Mouse (Mus musculus) C2C12 (cell line): ENCODE results near the gene Dop1b. TPM values are rescaled to one million over a fixed set of nuclear protein-coding genes. Genes with fewer than 3 reads are reported as not detected.
"Not testable (repeated sequence)": the region's sequence is repeated elsewhere in the genome, so short reads cannot be mapped to it uniquely, and the experiment has no call there.

Experiments
- H3K27me3 ChIP-seq: one replicate; pipeline ENCODE4 v1.6.1; 2011; ENCODE audit not compliant: control insufficient read depth, insufficient read depth, insufficient read length
- H3K36me3 ChIP-seq: one replicate; pipeline ENCODE4 v1.6.1; 2011; ENCODE audit not compliant: control insufficient read depth, insufficient read depth
- H3K4me3 ChIP-seq: one replicate; pipeline ENCODE4 v1.5.1; 2011; ENCODE audit warnings: mild to moderate bottlenecking, control low read depth; ENCODE audit not compliant: poor library complexity, insufficient read depth, severe bottlenecking
- H3K79me2 ChIP-seq: one replicate; pipeline ENCODE4 v1.6.1; 2011; ENCODE audit not compliant: control insufficient read depth, insufficient read depth
- H3K79me3 ChIP-seq: one replicate; pipeline ENCODE4 v1.6.1; 2011; ENCODE audit warnings: low read depth, control low read depth
- H3ac ChIP-seq: one replicate; pipeline ENCODE3; 2011; ENCODE audit warnings: low read depth; ENCODE audit not compliant: control insufficient read depth, insufficient read length
- CEBPB ChIP-seq: IDR thresholded peaks from one replicate; pipeline ENCODE4 v1.6.1; 2011; ENCODE audit warnings: low read depth, mild to moderate bottlenecking, control low read depth, moderate library complexity
- CTCF ChIP-seq: IDR thresholded peaks from one replicate; pipeline ENCODE4 v1.5.1; 2011; ENCODE audit not compliant: control insufficient read depth, insufficient read depth, insufficient read length
- FOSL1 ChIP-seq: IDR thresholded peaks from one replicate; pipeline ENCODE4 v1.8.0; 2011; ENCODE audit warnings: mild to moderate bottlenecking, low read length; ENCODE audit not compliant: poor library complexity, insufficient read depth, severe bottlenecking
- MAX ChIP-seq: IDR thresholded peaks from one replicate; pipeline ENCODE4 v1.6.1; 2011; ENCODE audit warnings: mild to moderate bottlenecking, control low read depth
- MYOD1 ChIP-seq: IDR thresholded peaks from one replicate; pipeline ENCODE4 v1.6.1; 2011; ENCODE audit warnings: low read depth; ENCODE audit not compliant: control insufficient read depth, insufficient read length
- MYOG ChIP-seq: IDR thresholded peaks from one replicate; pipeline ENCODE4 v1.6.1; 2011; ENCODE audit not compliant: control insufficient read depth, insufficient read length; ENCODE audit errors: extremely low read depth
- USF1 ChIP-seq: IDR thresholded peaks from one replicate; pipeline ENCODE4 v1.6.1; 2011; ENCODE audit warnings: low read depth, mild to moderate bottlenecking, control low read depth, moderate library complexity
- polyA plus RNA-seq: library from polyadenylated mRNA; unstranded; fragments of >200 nt; fragmentation: generic; extraction: Trizol; gene quantifications from one replicate; pipeline ENCODE4 v1.2.1, GENCODE M21; 2012; ENCODE audit warnings: missing spikeins

Gene Dop1b
- polyA plus RNA-seq, 1 experiment, result 3.1 TPM

DNA sequence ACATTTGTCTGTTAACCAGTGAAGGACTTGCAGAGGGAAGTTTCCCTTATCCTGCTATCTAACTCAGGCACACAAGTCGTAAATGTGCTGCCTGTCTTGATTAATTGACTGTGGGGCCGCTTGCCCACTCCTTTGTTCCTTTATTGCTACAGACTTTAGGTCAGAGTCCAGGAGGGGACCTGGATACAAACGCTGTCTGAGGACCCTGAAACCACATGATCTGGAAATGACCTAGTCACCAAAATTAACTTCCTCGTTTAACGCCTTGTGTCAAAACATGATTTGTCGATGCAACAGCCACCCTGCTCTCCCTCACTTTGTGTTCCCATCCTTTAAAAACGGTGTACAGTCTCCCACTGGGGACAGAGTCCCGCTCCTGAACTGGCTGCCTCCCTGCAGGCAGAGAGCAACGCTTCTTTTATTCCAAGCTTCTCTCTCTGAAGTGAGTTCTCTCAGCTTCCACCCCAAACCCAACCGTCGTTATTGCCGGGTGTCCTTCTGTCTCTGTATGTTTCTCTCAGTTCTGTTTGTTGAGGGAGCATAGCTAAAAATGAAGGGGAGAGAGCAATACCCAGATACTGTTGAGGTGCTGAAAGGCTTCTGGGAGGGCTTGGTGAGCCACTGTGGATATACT, 107.1 kb downstream of the Dop1b start:
- Histone ChIP-seq H3K27me3 (no peaks in the 10 kb centered on the region), H3ac (no peak overlapping the region), H3K79me2 (no peaks in the 10 kb centered on the region), H3K36me3 (no peaks in the 10 kb centered on the region), H3K79me3 (no peaks in the 10 kb centered on the region), H3K4me3 (no peak overlapping the region)
- TF ChIP-seq MAX (no peak), CTCF (no peak), USF1 (no peak), CEBPB (no peak), MYOG (no peak), MYOD1 (no peak), FOSL1 (no peak)

DNA sequence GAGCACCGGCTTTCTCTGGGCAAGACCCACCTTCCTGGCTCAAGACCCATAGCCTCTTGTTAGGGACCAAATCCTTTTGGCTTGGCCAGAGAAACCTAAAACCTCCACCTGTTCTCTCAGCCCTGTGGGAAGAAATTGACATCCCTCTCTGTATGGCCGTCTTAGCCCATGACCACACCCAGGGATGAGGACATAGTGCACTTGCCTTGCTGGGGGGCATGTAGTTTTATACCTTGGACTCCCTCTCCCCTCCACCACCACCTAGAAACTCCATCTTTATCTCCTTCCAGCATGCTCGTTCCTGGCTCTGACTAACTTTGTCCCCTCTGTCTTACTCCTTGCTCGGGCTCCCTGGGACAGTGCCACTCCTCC, 107.6 kb downstream of the Dop1b start:
- TF ChIP-seq MYOD1, result no peak
- TF ChIP-seq CEBPB, result no peak
- no peak for TF ChIP-seq USF1
- no peak for TF ChIP-seq MYOG
- no peak for TF ChIP-seq CTCF
- TF ChIP-seq FOSL1, result no peak
- TF ChIP-seq MAX, result no peak
- Histone ChIP-seq H3K79me3 (no peaks in the 10 kb centered on the region), H3ac (no peak overlapping the region), H3K27me3 (no peaks in the 10 kb centered on the region), H3K79me2 (no peaks in the 10 kb centered on the region), H3K4me3 (no peak overlapping the region), H3K36me3 (no peaks in the 10 kb centered on the region)

- Histone ChIP-seq H3K79me3 (no peaks in the 10 kb centered on the region), H3K79me2 (no peaks in the 10 kb centered on the region), H3K27me3 (no peaks in the 10 kb centered on the region), H3K36me3 (no peaks in the 10 kb centered on the region), H3ac (no peak overlapping the region), H3K4me3 (no peak overlapping the region)
- TF ChIP-seq FOSL1, result no peak
- TF ChIP-seq USF1, result no peak
- no peak for TF ChIP-seq CTCF
Observed at GRCm38 (mm10) chr16:93820040-93820439, 108.3 kb downstream of the Dop1b start.

DNA sequence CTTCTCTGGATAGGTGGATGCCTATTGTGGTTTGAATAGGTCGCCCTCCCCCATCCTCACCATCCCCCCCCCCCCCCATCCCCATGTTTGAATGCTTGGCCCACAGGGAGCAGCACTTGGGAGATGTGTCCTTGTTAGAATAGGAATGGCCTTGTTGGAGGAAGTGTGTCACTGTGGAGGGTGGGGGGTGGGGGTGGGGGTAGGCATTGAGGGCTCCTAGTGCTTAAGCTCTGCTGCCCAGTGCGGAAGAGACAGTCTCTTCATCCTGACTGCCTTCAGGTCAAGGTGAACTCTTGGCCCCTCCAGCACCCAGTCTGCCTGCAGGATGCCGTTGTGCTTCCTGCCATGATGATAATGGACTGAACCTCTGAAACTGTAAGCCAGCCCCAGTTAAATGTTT, 110.0 kb downstream of the Dop1b start:
- Histone ChIP-seq H3ac (no peak overlapping the region), H3K36me3 (no peaks in the 10 kb centered on the region), H3K4me3 (no peak overlapping the region), H3K27me3 (no peaks in the 10 kb centered on the region), H3K79me3 (no peaks in the 10 kb centered on the region), H3K79me2 (no peaks in the 10 kb centered on the region)
- TF ChIP-seq MAX, result no peak
- TF ChIP-seq CEBPB, result no peak
- no peak for TF ChIP-seq CTCF
- TF ChIP-seq FOSL1, result no peak
- TF ChIP-seq USF1, result no peak
- no peak for TF ChIP-seq MYOD1
- no peak for TF ChIP-seq MYOG

- H3K4me3 ChIP-seq, H3ac ChIP-seq, H3K36me3 ChIP-seq, H3K79me2 ChIP-seq, H3K27me3 ChIP-seq, H3K79me3 ChIP-seq: not testable (repeated sequence)
Observed at GRCm38 (mm10) chr16:93822433-93823225, 110.9 kb downstream of the Dop1b start.

GRCm38 (mm10) chr16:93824799-93825198, 113.1 kb downstream of the Dop1b start:
- H3K27me3 ChIP-seq, result no peaks in the 10 kb centered on the region
- no peaks in the 10 kb centered on the region for H3K79me2 ChIP-seq
- H3K4me3 ChIP-seq, result no peak overlapping the region
- H3K36me3 ChIP-seq, result no peaks in the 10 kb centered on the region
- H3ac ChIP-seq, result no peak overlapping the region
- TF ChIP-seq CTCF (no peak), CEBPB (no peak), FOSL1 (no peak), USF1 (no peak), MYOD1 (no peak), MYOG (no peak), MAX (no peak)
- H3K79me3 ChIP-seq, result no peaks in the 10 kb centered on the region
